Mouse (Mus musculus) macrophage (primary cell): ENCODE data around the gene Zxdc. TPM values are rescaled to one million over a fixed set of nuclear protein-coding genes. Genes with fewer than 3 reads are reported as not detected.

Source experiments
- H3K27ac ChIP-seq: fragments of 350-480 bp; formaldehyde crosslinking; 2 replicates; pipeline ENCODE4 v1.9.0; 2021
- H3K36me3 ChIP-seq: fragments of 350-480 bp; formaldehyde crosslinking; 2 replicates; pipeline ENCODE4 v1.9.0; 2021; ENCODE audit errors: inconsistent target
- H3K4me3 ChIP-seq: fragments of 350-480 bp; formaldehyde crosslinking; 2 replicates; pipeline ENCODE4 v1.9.0; 2021; ENCODE audit errors: inconsistent target
- H3K79me2 ChIP-seq: fragments of 350-480 bp; formaldehyde crosslinking; 2 replicates; pipeline ENCODE4 v1.9.0; 2021; ENCODE audit errors: inconsistent target
- WGBS: methylation state at CpG from one replicate; pipeline ENCODE4 v1.1.7; 2026; ENCODE audit warnings: inconsistent platforms; ENCODE audit not compliant: missing documents; 5-methylcytosine and 5-hydroxymethylcytosine counted together
- polyA plus RNA-seq: library from polyadenylated mRNA; stranded (reverse); fragments of 250-400 nt; gene quantifications from 3 replicates; pipeline ENCODE4 v1.2.4, GENCODE M21; 2018; ENCODE audit warnings: inconsistent platforms

Zxdc gene
- polyA plus RNA-seq, 1 experiment from 2014 or later: 7.2 TPM

- H3K27ac ChIP-seq: no peak overlapping the region
- 100% methylated on average over 2 of the region's 2 CpGs for WGBS
These were observed 9.8 kb upstream of the Zxdc start for GRCm38 (mm10) chr6:90359445-90359844.

GRCm38 (mm10) chr6:90360024-90360781, 9.1 kb upstream of the Zxdc start:
- Histone ChIP-seq H3K79me2 (no peaks in the 10 kb centered on the region), H3K4me3 (no peak overlapping the region), H3K27ac (no peak overlapping the region), H3K36me3 (no peaks in the 10 kb centered on the region)
- 71% methylated on average over 7 of the region's 7 CpGs for WGBS

More at GRCm38 (mm10) chr6:90359445-90359844, 9.8 kb upstream of the Zxdc start:
- Histone ChIP-seq H3K36me3 (no peaks in the 10 kb centered on the region), H3K4me3 (no peak overlapping the region), H3K79me2 (no peaks in the 10 kb centered on the region)

GRCm38 (mm10) chr6:90360922-90361614, 8.2 kb upstream of the Zxdc start:
- Histone ChIP-seq H3K36me3 (no peaks in the 10 kb centered on the region), H3K79me2 (no peaks in the 10 kb centered on the region), H3K27ac (no peak overlapping the region), H3K4me3 (no peak overlapping the region)
- WGBS: 90% methylated on average over 6 of the region's 6 CpGs

GRCm38 (mm10) chr6:90363301-90363700, 6.0 kb upstream of the Zxdc start:
- Histone ChIP-seq H3K79me2 (no peaks in the 10 kb centered on the region), H3K4me3 (no peak overlapping the region)
- WGBS: 93% methylated on average over 5 of the region's 5 CpGs

GRCm38 (mm10) chr6:90369725-90370553, 647 bp downstream of the Zxdc start:
- under 1% methylated on average over 97 of the region's 98 CpGs for WGBS
- peaks cover 26% of the 10 kb centered on the region for H3K36me3 ChIP-seq
- peaks cover 38% of the 10 kb centered on the region for H3K79me2 ChIP-seq
- H3K27ac ChIP-seq: no peak overlapping the region
- peak overlapping the region; percentile 43 for H3K4me3 ChIP-seq

More at GRCm38 (mm10) chr6:90363301-90363700, 6.0 kb upstream of the Zxdc start:
- Histone ChIP-seq H3K36me3 (no peaks in the 10 kb centered on the region), H3K27ac (no peak overlapping the region)

GRCm38 (mm10) chr6:90374647-90375046, 5.4 kb downstream of the Zxdc start:
- 92% methylated on average over 4 of the region's 4 CpGs for WGBS
- Histone ChIP-seq H3K27ac (no peak overlapping the region), H3K79me2 (peaks cover 38% of the 10 kb centered on the region), H3K36me3 (peaks cover 59% of the 10 kb centered on the region), H3K4me3 (no peak overlapping the region)

GRCm38 (mm10) chr6:90377708-90378107, 8.4 kb downstream of the Zxdc start:
- H3K79me2 ChIP-seq: peaks cover 11% of the 10 kb centered on the region; the same call in 1 of the 2 replicates
- peaks cover 80% of the 10 kb centered on the region for H3K36me3 ChIP-seq
- H3K27ac ChIP-seq: no peak overlapping the region
- H3K4me3 ChIP-seq: no peak overlapping the region
- WGBS: 64% methylated on average over 2 of the region's 2 CpGs

GRCm38 (mm10) chr6:90381465-90381864, 12.2 kb downstream of the Zxdc start:
- Histone ChIP-seq H3K27ac (no peak overlapping the region), H3K4me3 (no peak overlapping the region), H3K79me2 (no peaks in the 10 kb centered on the region), H3K36me3 (peaks cover 74% of the 10 kb centered on the region)
- 93% methylated on average over 2 of the region's 2 CpGs for WGBS

- H3K27ac ChIP-seq: no peak overlapping the region
- H3K79me2 ChIP-seq: no peaks in the 10 kb centered on the region
- H3K4me3 ChIP-seq: no peak overlapping the region
- peaks cover 54% of the 10 kb centered on the region for H3K36me3 ChIP-seq
- 69% methylated on average over 4 of the region's 4 CpGs for WGBS
These were observed 21.3 kb downstream of the Zxdc start for GRCm38 (mm10) chr6:90390629-90391028.

- Histone ChIP-seq H3K4me3 (no peak overlapping the region), H3K36me3 (peaks cover 41% of the 10 kb centered on the region), H3K27ac (no peak overlapping the region), H3K79me2 (no peaks in the 10 kb centered on the region)
- 88% methylated on average over 3 of the region's 3 CpGs for WGBS
These were observed 24.7 kb downstream of the Zxdc start for GRCm38 (mm10) chr6:90393948-90394347.

GRCm38 (mm10) chr6:90395751-90396150, 26.5 kb downstream of the Zxdc start:
- WGBS: 94% methylated on average over 2 of the region's 2 CpGs
- peaks cover 46% of the 10 kb centered on the region for H3K36me3 ChIP-seq
- no peak overlapping the region for H3K4me3 ChIP-seq
- no peaks in the 10 kb centered on the region for H3K79me2 ChIP-seq
- no peak overlapping the region for H3K27ac ChIP-seq

- 98% methylated on average over 3 of the region's 3 CpGs for WGBS
- no peak overlapping the region for H3K27ac ChIP-seq
- H3K4me3 ChIP-seq: no peak overlapping the region
- H3K36me3 ChIP-seq: peaks cover 48% of the 10 kb centered on the region
- H3K79me2 ChIP-seq: no peaks in the 10 kb centered on the region
These were observed 28.0 kb downstream of the Zxdc start for GRCm38 (mm10) chr6:90397291-90397690.

GRCm38 (mm10) chr6:90408632-90409031, 39.3 kb downstream of the Zxdc start:
- Histone ChIP-seq H3K79me2 (no peaks in the 10 kb centered on the region), H3K4me3 (no peak overlapping the region), H3K27ac (no peak overlapping the region), H3K36me3 (peaks cover 12% of the 10 kb centered on the region; the same call in 1 of the 2 replicates)

GRCm38 (mm10) chr6:90410972-90411371, 41.7 kb downstream of the Zxdc start:
- Histone ChIP-seq H3K36me3 (no peaks in the 10 kb centered on the region), H3K27ac (no peak overlapping the region)
- 93% methylated on average over 1 of the region's 1 CpGs for WGBS

More at GRCm38 (mm10) chr6:90410972-90411371, 41.7 kb downstream of the Zxdc start:
- Histone ChIP-seq H3K79me2 (no peaks in the 10 kb centered on the region), H3K4me3 (no peak overlapping the region)
